Mouse (Mus musculus): ENCODE measurements around the gene Col5a1.

Gene Col5a1

GRCm38 (mm10) chr2:27886148-27886551 lies at the start of gene Col5a1:
Gene Col5a1 (plus strand): TSS chr2:27886425.
- DNase-seq (ENCODE audit: low spot score in 2 of 2), result peak; percentile 23 to 29

DNA sequence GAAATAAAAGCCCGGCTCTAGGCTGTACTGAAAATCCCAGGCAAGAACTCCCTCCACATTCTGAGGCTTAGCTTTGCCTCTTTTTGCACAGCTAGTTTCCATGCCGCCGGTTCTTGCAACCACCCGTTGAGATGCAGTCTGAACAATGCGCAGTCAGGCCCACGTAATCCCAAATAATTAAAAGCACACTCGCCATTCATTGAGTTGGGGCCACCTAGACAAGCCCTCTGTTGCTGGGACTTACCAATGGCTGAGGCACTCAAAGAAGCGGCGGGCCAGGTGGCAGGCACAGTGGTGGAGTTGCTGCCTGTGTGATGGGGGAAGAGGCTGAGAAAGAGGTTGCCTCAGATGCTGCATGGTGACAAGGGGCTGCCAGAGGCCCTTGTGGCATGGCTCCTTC lies 48.1 kb upstream of the Col5a1 start:
- no peak for DNase-seq (ENCODE audit: low spot score in 2 of 2)

DNA sequence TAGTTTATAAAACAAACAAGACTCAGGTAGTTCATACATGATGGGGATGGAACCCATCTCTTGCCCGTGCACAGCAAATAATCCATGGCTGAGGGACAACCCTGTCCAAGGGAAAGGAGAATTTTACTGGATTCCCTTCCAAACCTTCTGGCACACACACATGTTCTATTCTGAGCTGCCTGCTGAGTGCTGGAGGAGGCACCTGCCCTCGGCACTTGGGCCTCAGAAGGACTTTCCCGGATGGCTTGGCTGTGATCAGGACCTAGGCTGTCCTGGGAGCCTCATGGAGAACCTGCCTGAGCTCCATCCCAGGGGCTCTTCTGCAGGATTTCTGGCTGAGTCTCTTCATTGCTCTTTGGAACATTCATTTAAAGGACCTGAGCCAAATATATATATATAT lies 45.3 kb upstream of the Col5a1 start:
- DNase-seq (ENCODE audit: low spot score in 2 of 2), result no peak

DNA sequence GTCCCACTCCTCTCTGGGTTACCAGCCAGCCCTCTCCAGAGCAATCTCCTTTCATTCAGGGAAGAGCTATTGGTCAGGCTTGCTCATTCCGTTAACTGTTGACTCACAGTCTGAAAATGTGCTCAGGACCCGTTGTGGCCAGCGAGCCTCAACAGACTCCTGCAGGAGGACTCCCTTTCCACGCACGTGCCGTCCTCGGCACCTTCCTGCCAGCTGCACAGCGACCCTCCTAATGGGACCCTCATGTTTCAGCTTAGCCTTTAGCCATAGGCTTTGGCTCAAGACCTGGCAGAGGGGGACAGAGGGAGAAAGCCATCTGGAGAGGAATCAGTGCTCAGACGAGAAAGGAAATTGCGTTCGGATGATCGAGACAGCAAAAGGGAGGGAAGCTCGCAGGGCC lies 43.3 kb upstream of the Col5a1 start:
- DNase-seq (ENCODE audit: low spot score in 2 of 2), result no peak

- no peak for DNase-seq (ENCODE audit: low spot score in 2 of 2)
Observed at GRCm38 (mm10) chr2:27844885-27845284, 41.3 kb upstream of the Col5a1 start.

- DNase-seq (ENCODE audit: low spot score in 2 of 2), result no peak
Observed at GRCm38 (mm10) chr2:27847001-27847400, 39.2 kb upstream of the Col5a1 start.

- DNase-seq (ENCODE audit: low spot score in 2 of 2), result no peak
Observed at GRCm38 (mm10) chr2:27847851-27848435, 38.3 kb upstream of the Col5a1 start.

GRCm38 (mm10) chr2:27848466-27848865 lies 37.8 kb upstream of the Col5a1 start:
- DNase-seq (ENCODE audit: low spot score in 2 of 2), result no peak

DNA sequence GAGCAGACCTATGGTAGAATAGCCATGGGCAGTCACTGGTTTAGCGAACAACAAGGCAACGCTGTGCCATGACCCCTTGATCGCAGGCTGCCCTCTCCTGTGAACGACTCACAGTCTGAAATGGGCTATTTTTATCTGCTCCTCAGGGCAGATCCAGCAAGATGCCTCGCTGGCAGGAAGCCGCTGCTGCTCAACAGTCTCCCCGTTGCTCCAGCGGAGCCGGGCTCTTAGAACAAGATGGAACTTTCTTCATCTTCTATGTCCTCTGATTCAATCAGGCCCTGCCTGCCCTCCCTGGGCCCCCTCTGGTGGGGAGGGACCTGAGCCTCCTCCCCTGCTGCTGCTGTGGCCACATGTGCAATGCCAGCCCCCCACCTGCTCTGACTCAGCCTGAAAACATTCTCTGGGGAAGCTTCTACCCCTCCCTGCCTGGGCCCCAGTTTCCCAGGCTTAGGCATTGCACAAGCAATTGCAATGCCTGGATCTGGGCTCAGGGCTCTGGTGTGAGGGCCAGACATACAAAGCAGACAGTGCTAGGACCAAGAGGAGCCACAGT lies 27.8 kb upstream of the Col5a1 start:
- DNase-seq (ENCODE audit: low spot score in 2 of 2), result no peak

DNA sequence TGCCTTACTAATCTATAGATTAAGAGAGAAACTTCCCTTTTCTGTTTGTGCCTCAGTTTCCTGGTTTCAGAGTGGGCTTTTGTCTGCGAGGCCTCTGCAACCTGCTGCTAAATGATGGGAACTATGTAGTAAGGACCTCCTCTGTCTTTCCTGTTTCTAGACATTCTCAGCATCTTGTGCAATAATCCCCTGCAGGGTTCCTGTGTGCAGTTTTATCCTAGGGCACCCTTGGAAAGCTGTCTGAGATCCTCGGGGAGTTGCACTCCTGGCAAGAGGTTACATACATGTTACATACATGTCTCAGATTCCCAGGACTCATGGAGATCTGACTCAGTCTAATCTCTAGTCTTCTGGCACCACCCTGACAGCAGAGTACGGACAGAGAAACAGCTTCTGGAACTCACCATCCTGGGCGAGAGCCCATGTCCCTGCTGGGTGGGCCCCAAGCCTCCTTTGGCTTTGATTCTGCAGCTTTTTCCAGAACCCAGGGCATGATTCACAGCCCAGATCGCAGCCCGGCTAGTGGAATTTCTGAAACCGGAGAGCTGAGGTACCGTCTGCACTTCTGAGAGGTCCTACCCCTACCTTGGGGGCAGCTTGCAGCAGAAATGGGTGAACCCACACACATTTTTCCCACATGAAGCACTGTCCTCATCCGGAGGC lies 24.5 kb upstream of the Col5a1 start:
- DNase-seq (ENCODE audit: low spot score in 2 of 2), result no peak

GRCm38 (mm10) chr2:27864491-27865365 lies 21.5 kb upstream of the Col5a1 start:
- no peak for DNase-seq (ENCODE audit: low spot score in 2 of 2)

GRCm38 (mm10) chr2:27870586-27870985 lies 15.6 kb upstream of the Col5a1 start:
- DNase-seq (ENCODE audit: low spot score in 2 of 2), result no peak

- no peak for DNase-seq (ENCODE audit: low spot score in 2 of 2)
Observed at GRCm38 (mm10) chr2:27871056-27871455, 15.2 kb upstream of the Col5a1 start.

DNA sequence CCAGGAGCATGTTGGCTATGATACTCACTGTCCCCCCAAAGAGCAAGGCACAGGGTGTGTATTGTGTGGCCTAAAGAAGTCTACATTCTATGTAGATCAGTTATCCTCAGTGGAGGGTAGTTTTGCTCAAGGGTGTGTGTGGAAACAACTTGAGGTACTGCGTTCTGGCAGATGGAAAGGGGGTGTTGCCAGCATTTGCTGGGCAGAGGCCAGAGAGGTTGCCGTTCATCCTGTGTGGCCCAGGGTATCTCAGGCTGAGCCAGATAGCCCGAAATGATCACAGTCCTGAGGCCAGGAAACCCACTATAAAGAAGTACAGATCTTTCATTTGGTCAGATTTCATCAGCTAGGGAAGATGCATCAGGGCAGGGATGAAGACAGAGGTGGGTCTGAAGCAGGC lies 13.9 kb upstream of the Col5a1 start:
- DNase-seq (ENCODE audit: low spot score in 2 of 2), result no peak

DNA sequence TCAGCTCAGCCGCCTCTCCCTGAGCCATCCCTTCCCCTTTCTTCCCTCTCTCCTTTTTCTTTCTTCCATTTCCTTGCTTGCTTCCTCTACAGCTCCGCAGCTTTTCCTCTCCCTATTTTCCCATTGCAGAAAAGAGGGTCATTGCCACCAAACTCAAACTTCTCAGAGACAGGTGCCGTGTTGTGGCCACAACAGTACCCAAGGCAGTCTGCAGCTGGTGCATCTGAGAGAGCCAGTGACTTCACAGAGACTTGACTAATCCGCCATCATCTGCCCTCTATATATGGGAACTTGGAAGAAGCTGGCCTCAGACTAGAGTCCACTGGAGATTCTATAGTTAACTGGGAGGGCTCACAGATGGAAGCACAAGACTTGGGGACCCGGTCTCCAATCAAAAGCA lies 13.2 kb upstream of the Col5a1 start:
- DNase-seq (ENCODE audit: low spot score in 2 of 2), result no peak

DNA sequence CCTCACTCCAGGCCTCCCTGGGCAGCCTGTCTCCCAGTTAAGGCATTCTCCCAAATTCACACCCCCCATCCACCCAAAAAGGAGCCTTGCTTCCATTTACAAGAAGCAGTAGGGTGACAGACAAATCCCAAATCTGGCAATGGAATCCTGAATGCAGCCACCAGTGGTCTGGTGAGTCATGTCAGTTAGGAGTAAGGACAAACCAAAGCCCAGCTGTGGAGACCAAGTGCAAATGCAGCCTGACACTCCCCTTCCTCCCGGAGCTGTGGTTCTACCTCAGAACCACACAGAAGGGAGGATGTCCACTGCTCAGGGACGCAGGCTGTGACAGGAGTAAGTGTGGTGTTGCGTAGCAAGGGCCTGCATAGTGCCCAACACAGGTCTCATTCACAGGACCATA lies 11.6 kb upstream of the Col5a1 start:
- no peak for DNase-seq (ENCODE audit: low spot score in 2 of 2)

DNA sequence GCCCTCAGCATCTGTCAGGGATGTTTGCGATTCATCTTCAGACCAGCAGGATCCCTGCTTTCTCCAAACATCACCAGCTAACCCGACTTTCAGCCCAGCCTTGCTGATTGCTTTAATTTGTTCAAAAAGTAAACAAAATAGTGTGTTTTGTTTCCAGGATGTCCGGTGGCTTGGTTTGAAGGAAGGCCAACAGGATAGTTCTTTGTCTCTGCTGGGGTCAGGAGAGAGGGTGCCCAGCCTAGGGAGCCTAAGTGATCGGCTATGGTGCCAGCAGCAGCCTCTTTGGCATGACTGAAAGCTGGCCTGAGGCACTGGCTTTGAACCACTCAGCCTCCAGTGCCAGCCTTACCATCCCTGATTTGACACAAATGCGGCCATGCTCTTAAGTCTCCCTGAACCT lies 11.0 kb upstream of the Col5a1 start:
- DNase-seq (ENCODE audit: low spot score in 2 of 2), result no peak

DNA sequence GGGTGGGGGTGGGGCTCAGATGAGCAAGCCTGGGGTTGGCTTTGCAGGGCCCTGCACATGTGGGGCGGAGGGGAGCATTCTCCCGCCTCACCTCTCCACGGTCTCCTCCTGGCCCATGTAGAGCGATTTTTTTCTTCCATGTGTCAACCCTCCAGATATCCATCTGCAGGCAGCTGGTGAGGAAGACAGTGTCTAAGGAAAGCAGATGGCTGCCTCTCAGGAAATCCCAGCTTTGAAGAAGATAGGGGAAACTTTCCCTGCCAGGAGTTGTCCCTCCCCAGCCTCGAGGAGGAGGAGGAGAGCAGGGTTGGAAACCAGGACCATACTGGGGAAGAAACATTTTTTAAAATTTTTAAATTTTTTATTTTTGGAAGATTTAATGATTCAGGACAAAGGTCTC lies 10.4 kb upstream of the Col5a1 start:
- no peak for DNase-seq (ENCODE audit: low spot score in 2 of 2)

DNA sequence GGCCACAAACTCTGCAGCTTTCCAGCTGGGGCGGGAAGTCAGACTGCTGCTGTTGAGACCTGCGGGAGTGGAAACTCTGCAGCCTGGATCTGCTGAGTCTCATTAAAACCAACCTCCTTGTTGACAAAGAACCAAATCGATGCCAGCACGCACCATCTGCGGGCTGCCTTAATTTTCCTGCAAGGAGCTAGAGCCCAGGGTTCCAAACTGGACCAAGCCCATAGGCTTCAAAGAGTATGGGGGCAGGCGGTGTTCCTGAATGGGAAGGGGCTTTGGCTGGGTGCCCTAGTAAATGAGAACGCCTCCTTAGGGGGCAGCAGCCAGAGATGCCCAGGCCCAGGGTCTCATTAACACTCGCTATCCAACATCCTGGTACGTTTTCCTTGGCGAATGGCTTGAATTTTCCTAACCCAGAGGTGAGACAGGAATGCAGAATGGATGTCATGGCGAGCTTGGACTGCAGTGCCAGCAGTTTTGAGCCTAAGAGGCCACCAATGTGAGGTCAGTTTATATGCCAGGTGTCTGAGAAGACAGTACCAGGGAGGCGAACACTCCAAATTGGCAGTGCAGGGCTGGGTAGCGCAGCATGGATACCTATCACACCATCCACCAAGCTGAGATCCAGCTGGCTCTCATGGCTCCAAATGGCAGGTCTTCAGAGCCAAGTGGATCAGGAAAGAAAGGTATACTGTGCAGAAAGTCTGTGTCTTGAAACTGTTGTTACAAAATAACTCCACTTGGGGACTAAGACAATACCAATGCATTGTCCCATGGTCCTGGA lies 9.3 kb upstream of the Col5a1 start:
- no peak for DNase-seq (ENCODE audit: low spot score in 2 of 2)

GRCm38 (mm10) chr2:27878066-27878465 lies 8.2 kb upstream of the Col5a1 start:
- no peak for DNase-seq (ENCODE audit: low spot score in 2 of 2)

- DNase-seq (ENCODE audit: low spot score in 2 of 2), result no peak
Observed at GRCm38 (mm10) chr2:27883276-27883675, 2.9 kb upstream of the Col5a1 start.

Measured in spleen, postnatal 36 days (tissue).